Mouse (Mus musculus) 416B (cell line): Measurements from ENCODE around the gene Itch.
"Not testable (repeated sequence)": the region's sequence is repeated elsewhere in the genome, so short reads cannot be mapped to it uniquely, and the experiment has no call there.

ENCODE experiments used
- DNase-seq: peaks from one replicate; pipeline ENCODE4 v3.0.0; 2011; ENCODE audit warnings: low read depth

The Itch gene

DNA sequence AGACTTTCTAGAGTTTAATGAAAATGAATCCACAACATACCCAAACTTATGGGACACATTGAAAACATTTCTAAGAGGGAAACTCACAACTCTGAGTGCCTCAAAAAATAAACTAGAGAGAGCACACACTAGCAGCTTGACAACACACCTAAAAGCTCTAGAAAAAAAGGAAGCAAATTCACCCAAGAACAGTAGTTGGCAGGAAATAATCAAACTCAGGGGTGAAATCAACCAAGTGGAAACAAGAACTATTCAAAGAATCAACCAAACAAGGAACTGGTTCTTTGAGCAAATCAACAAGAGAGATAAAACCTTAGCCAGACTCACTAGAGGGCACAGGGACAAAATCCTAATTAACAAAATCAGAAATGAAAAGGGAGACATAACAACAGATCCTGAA lies 16.0 kb downstream of the Itch start:
- not testable (repeated sequence) for DNase-seq

DNA sequence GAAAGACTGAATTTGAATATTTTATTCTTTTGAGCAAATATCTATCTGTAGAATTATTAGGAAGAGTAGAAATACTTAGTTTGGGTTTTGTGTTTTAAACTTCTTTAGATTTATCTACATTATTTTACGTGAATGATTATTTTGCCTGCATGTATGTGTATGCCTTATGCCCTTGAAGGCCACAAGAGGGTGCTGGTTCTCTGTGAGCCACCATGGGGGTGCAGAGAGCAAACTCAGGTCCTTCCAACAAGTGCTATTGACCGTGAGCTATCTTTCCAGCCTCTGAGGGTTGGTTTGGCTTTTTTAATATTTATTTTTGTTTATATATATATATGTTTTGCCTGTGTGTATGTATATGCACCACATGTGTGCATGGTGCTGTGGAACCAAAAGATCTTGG lies 74.1 kb downstream of the Itch start:
- peak; percentile 71 for DNase-seq

DNA sequence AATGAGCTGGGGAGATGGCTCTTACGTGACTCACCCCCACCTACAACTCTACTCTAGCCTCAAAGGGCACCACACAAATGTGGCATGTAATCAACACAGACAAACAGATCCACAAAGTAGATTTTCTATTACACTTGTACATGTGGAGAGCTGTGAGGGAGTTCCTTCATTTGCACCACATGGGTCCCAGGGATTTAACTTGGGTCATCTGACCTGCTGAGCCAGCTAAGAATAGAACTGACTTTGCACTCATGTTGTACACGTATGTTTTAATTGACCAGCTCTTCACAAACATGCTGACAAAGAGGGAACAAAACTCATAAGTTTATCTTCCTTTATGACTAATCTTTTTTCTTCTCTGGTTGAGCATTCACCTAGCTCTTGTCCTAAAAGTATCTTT lies 89.8 kb downstream of the Itch start:
- no peak for DNase-seq

DNA sequence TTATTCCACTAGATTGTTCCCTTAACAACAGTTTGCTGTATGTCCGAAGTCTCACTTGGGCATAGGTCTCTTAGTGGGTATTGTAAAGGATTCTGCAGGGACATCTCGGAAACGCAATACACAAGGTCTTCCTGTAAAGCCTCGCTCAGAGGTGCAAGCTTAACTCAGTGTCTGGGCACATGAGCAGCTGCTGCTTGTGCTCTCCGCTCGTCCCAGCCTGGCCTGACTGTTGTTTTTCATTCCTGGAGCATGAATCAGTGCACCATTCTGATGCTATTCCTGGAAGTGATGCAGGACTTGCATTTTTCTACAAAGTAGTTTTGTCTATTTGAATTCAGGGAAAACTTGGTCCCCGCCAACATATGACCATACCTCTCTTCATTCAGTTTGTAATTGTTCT lies 91.4 kb downstream of the Itch start:
- DNase-seq, result no peak

DNA sequence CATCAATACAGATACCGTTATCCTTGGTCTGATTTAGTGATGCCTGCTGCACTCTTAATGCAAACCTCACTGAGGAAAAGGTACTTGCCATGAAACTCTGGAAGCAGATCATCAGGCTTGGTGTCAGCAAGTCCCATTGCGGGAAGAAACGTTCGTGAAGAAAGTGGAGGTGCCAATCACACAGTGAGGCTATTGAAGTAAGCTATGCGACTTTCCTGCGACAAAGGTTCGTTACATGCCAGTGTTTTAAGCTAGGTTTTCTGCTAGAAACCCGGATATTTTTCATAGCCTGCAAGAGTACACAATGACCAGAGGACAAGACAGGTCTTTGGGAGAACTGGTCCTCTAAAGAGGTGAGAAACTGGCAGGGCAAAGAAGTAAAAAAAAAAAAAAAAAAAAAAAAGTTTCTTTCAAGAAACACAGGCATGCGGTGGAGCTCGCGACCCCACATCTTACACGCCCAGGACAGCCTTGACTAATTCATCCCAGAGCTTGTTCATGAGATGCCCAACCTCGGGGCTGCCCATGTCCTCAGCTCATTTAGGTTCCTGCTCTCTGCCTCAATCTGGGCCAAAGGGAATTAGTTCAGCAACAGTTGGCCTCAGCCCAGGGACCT lies 102.5 kb downstream of the Itch start:
- DNase-seq, result no peak

DNA sequence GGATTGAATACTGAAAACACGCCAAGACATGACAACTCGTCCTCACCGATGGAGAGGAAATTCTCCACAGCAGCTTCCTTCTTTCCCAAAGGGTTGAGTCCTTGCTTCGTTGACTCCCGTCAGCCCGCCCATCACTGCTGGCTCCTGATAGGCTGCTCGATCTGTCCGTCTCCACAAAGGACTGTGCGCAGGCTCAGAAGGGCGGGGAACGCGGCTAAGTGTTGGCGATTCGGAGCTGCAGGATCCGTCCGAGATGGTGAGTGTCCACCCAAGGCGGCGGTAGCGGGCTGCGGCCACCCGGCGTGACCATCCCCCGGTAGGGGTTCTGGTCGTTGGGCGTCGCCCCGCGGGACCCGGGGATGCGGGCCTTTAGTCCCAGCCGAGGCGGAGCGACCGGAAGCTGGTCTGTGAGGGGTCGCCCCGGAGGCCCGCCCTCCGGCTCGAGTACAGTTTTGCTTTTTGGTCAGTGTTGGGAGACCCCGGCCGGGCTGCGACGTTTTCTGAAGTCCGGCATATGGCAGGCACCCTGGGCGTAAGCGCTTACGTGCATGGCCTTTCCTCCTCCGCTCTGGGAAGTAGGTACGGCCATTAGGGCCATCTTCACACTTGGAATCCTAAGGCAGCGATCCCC lies 103.2 kb downstream of the Itch start, which contains the start of gene Dynlrb1:
Gene Dynlrb1, plus strand, starts transcription at position 172 of the 631 bp plus-strand sequence.
- DNase-seq, result peak; percentile 97

DNA sequence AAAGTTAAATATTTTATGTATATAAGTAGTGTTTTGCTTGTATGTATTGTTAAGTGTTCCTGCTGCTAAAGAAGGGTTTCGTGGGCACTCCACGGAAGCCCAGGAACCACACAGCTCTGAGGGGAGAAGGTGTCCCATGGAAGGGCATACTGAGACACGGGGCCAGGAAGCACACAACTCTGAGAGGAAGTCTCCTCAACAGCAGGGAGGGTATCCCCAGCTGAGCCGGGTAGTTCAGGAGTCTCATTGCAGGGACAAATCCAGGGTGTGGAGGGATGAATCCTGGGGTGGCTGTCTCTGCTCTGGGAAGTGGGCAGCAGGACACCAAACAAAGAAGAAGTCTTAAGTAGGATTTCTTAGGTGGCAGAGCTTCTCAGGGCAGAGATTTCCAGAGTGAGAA lies 104.0 kb downstream of the Itch start:
- DNase-seq, result peak; percentile 25

DNA sequence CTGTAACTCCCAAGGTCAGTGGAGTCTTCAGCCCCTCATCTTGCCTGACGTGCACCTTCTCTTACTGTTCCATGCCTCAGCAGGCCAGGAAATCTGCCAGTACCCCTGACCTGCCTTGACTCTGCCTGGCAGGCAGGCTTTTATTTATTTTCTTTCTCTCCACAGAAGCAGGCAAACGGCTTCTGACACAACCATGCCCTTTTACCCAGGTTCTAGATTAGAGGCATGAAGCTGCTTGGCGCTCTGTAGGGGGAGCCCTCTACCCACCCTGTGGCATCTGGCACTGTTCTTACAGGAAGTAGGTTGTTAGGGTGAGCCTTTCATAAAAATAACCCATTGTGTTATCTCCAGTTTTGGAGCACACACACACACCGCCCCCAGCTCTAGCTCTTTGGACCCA lies 107.6 kb downstream of the Itch start:
- DNase-seq, result peak; percentile 73

DNA sequence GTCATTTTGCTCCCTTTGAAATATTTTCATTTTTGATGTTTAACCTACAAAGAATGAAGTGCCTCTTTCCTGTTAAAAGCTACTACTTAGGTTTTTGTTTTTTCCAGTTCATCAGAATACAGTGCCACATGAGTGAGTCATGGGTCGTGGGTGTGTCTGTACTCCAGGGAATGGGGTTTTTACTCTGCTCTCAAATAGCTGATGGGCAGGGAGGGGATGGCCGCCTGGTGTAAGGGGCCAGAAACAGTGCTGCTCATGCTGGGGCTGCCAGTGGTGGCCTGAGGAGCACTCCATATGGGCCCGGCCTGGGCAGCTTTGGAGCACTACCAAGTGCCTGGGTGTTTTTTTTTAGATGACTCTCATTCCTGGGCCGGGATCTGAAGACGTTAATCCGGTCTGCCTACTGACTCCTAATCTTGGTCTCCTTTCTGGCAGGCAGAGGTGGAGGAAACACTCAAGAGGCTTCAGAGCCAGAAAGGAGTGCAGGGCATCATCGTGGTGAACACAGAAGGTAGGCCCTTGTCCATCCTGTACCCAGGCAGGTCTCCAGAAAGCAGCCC lies 109.1 kb downstream of the Itch start:
- peak; percentile 21 for DNase-seq

DNA sequence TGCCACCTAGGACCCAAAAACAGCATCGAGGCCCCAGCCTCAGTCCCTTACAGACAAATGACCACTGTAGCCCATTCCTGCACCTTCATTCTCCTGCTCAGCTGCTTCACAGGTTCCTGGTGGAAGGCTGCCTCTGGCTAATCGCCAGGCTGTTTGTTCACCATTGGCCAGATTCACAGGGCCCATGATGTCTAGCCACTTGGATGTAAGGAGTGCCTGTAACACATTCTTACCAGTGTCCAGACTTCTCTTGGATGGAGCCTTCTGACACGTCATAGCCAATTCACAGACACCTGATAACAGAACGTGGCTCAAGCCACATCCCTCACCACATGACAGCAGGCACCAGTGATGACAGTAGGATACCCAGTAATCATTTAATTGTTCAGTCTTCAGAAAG lies 112.9 kb downstream of the Itch start:
- DNase-seq, result no peak

DNA sequence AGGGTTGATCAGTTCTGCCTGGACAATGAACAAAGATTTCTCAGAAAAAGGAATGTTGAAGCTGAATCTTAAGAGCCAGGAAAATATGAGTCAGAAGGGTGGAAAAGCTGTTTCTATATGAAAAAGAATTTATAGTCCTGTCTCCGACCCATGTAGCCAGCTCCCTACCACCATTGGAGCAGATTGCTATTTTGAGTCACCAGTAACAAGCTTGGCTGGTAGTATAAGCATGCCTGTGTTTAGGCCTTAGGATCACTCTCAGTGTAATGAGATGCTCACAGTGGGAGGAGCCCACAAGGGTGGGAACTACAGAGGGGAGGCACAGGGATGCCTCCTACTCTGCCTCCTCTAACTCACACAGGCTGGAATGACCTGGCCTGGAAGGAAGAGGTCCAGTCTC lies 114.9 kb downstream of the Itch start:
- DNase-seq, result no peak

DNA sequence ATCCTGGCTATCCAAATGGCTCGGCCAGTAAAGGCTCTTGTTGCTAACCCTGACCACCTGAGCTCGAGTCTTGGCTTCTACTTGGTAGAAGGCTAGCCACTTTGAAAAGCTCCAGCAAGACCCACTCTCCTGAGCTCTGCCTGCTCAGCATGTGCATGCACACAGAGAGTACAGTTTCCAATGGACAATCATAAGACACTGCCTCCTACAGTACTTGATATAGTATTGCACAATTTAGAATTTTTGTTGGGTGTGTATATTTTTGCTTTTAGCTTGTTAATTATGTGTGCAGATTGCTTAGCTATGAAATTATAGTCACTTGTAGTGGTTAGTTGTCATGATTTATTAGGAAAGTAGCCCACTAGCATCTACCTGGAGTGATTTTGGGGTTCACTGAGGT lies 115.4 kb downstream of the Itch start:
- no peak for DNase-seq

DNA sequence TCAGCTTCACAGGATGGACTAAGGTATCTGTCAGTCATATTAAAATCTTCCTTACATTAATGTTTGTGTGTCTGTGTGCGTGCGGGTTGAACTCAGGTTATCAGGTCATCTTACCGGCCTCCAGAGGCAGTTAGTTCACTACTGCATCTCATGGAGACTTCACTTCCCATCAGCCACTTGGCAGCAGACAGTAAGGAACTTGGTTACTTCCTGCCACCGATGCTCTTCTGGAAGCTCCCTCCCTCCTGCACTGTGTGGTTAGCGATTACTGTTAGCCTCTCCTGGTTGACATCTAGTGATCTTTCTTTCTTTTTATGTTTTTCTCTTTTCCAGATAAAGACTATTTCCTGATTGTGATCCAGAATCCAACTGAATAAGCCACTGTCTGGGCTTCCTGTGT lies 116.3 kb downstream of the Itch start:
- no peak for DNase-seq

DNA sequence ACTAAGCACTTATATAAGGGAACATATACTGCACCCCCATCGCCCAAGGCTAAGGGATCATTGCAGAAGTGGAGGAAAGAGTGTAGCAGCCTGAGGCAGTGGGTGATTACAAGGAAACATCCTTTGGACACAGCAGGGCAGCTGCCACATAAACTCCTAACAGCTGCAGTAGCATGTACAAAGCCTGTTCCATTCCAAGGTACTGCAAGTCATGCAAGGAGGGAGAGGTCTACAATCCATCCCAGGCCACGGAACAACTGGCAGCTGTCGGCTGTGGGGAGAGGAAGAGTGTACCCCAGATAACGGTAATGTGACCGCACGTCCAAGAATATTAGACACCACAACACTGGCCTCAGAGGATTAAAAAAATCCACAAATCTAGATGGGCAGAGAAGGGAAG lies 132.2 kb downstream of the Itch start:
- DNase-seq, result no peak

DNA sequence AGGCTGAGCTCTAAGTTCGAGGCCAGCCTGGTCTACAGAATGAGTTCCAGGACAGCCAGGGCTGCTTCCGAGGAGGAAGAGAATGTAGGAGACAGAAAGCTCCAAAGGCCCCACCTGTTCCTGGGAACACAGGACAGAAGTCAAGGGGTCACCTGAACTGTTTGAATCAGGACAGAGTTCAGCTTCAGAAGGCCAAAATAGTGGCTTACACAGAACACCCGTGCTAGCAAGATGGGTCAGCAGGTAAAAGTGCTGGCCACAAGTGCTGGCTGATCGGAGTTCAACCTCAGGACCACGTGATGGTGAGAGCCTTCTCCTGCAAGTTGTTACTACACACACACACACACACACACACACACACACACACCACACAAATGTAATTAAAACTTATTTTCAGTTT lies 133.6 kb downstream of the Itch start:
- no peak for DNase-seq

DNA sequence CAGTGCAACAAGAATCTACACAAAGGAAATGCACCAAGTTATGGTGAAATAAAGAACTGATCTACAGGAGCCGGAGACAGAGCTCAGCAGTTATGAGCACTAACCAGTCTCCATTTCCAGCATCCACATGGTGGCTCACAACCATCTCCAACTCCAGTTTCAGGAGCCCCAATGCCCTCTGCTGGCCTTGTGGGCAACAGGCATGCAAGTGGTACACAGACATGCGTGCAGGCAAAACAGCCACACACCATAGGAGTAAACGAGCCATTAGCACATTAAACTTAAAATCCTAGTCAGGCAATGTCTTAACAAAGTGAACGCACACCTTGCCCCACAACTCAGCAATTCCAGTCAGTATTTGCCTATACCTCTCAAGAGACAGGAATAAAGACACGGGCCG lies 138.6 kb downstream of the Itch start:
- peak; percentile 63 for DNase-seq

DNA sequence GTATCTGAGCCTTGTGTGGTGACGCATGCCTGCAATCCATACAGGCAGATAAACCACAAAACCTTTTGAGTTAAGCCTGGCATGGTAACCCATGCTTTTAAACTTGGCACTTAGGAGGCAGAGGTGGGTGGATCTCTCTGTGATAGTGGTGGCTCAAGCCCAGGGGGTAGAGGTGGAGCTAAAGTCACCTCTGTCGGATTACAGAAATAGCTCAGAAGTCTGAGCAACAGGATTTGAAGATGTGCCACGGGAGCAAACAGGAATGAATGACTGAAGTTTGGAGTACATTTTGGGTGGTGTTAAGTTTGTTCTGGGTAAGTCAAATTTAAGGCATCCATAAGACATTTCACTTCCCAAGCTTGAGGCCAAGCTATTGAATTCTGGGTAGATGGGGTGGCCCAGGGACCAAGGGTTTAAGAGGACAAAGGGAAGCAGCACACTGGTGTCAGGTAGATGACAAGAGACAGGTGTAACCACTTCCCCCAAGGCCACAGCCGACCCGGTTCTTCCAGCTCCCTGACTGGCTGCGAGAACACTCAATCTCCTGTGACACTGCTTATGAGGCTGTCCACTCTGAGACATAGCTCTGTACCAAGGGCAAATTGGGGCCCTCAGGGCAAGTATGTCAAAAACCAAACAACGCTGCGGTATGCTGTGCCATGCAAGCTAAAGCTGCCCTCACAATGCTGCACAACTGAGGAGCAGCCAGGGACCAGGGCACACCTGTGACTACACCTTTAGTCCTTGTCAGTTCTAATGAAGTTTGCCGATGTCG lies 139.3 kb downstream of the Itch start:
- no peak for DNase-seq

DNA sequence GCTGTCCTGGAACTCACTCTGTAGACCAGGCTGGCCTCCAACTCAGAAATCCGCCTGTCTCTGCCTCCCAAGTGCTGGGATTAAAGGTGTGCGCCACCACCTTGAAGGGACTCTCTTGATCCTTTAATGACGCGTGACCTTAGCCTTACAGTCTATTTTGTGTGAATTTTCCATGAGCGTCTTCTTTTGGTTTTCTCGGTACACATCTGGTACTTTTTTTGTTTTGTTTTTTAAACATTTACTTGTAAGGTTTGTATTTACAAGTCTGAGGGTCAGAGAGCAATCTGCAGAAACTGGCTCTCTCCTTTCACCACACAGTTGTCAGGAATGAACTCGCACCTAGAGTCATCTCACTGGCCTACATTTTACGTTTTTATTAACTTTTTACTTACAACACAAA lies 140.3 kb downstream of the Itch start:
- no peak for DNase-seq

DNA sequence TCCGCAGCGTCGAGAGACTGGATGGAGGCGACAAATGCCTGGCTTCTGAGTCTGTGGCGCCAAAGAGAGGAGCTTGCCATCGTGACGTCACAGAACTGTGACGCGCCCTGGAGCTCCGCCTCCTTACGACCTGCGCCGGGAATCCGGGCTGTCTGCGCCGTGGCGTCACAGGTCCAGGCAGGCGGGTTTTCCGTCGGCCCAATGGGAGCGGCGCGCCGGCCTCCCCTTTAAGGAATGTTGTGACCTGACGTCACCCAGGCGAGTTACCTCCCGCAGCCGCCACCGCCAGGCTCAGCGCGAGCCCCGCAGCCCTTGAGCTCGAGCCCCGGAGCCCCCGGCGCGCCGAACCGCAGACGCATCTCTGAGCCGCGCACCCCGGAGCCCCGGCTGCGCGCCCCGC lies 142.9 kb downstream of the Itch start, which contains the start of gene Map1lc3a:
Gene Map1lc3a, plus strand, starts transcription at position 103 of the 400 bp plus-strand sequence.
- DNase-seq, result no peak
